Mouse (Mus musculus) limb, embryonic 10.5 days (tissue): Measurements from ENCODE around the gene Sap25. TPM values are rescaled to one million over a fixed set of nuclear protein-coding genes. Genes with fewer than 3 reads are reported as not detected.
"Not testable (repeated sequence)": the region's sequence is repeated elsewhere in the genome, so short reads cannot be mapped to it uniquely, and the experiment has no call there.

ENCODE experiments used
- DNase-seq: peaks from one replicate; pipeline ENCODE4 v3.0.0-alpha.2; 2017; ENCODE audit warnings: low spot score
- H3K27ac ChIP-seq: fragments of 300-500 bp; sonication (generic); 2 replicates; pipeline ENCODE4 v1.5.1; 2016; ENCODE audit warnings: mild to moderate bottlenecking
- H3K27me3 ChIP-seq: fragments of 300-500 bp; sonication (generic); 2 replicates; pipeline ENCODE4 v1.6.1; 2016; ENCODE audit warnings: low read depth, mild to moderate bottlenecking; ENCODE audit not compliant: poor library complexity, severe bottlenecking
- H3K36me3 ChIP-seq: fragments of 300-500 bp; sonication (generic); 2 replicates; pipeline ENCODE4 v1.6.1; 2016; ENCODE audit warnings: mild to moderate bottlenecking, moderate library complexity
- H3K4me1 ChIP-seq: fragments of 300-500 bp; sonication (generic); 2 replicates; pipeline ENCODE4 v1.6.1; 2016
- H3K4me3 ChIP-seq: fragments of 300-500 bp; sonication (generic); 2 replicates; pipeline ENCODE4 v1.5.1; 2016; ENCODE audit warnings: mild to moderate bottlenecking, moderate library complexity
- H3K9me3 ChIP-seq: fragments of 300-500 bp; sonication (generic); replicated peaks from 2 replicates; pipeline ENCODE4 v1.6.1; 2016; ENCODE audit warnings: mild to moderate bottlenecking
- WGBS: fragments of 180-500 bp; shearing (Covaris S2); methylation state at CpG from one replicate; pipeline ENCODE4 v1.1.7; 2016; 5-methylcytosine and 5-hydroxymethylcytosine counted together
- polyA plus RNA-seq: library from polyadenylated mRNA; unstranded; fragments of >200 nt; fragmentation: Nextera tagmentation; extraction: Ambion mirVana; gene quantifications from 2 replicates; pipeline ENCODE4 v1.2.1, GENCODE M21; 2016

The Sap25 gene
- polyA plus RNA-seq, 1 experiment from 2014 or later: 9.7 TPM

GRCm38 (mm10) chr5:137610056-137610455, 31.1 kb upstream of the Sap25 start:
- Histone ChIP-seq H3K4me3 (peak overlapping the region; percentile 55), H3K4me1 (peaks cover 69% of the 10 kb centered on the region), H3K36me3 (peaks cover 37% of the 10 kb centered on the region), H3K27me3 (no peaks in the 10 kb centered on the region), H3K9me3 (no peaks in the 10 kb centered on the region), H3K27ac (peak overlapping the region; percentile 96)
- WGBS: 37% methylated on average over 4 of the region's 4 CpGs
- no peak for DNase-seq

GRCm38 (mm10) chr5:137610548-137611244, 30.4 kb upstream of the Sap25 start:
- Histone ChIP-seq H3K4me1 (peaks cover 69% of the 10 kb centered on the region), H3K27ac (peak overlapping the region; percentile 96), H3K36me3 (peaks cover 31% of the 10 kb centered on the region), H3K4me3 (peak overlapping the region; percentile 55), H3K9me3 (no peaks in the 10 kb centered on the region), H3K27me3 (no peaks in the 10 kb centered on the region)
- WGBS: 2% methylated on average over 12 of the region's 12 CpGs
- DNase-seq: peak; percentile 96

GRCm38 (mm10) chr5:137611245-137611602, 29.9 kb upstream of the Sap25 start:
- DNase-seq: peak; percentile 94
- H3K4me3 ChIP-seq: peak overlapping the region; percentile 55
- H3K27me3 ChIP-seq: no peaks in the 10 kb centered on the region
- peaks cover 26% of the 10 kb centered on the region for H3K36me3 ChIP-seq
- no peaks in the 10 kb centered on the region for H3K9me3 ChIP-seq
- 3% methylated on average over 6 of the region's 6 CpGs for WGBS
- H3K4me1 ChIP-seq: peaks cover 69% of the 10 kb centered on the region
- peak overlapping the region; percentile 96 for H3K27ac ChIP-seq

GRCm38 (mm10) chr5:137613076-137613475, 28.1 kb upstream of the Sap25 start:
- peaks cover 61% of the 10 kb centered on the region for H3K4me1 ChIP-seq
- DNase-seq: no peak
- no peaks in the 10 kb centered on the region for H3K9me3 ChIP-seq
- WGBS: 77% methylated on average over 5 of the region's 5 CpGs
- H3K27me3 ChIP-seq: no peaks in the 10 kb centered on the region
- H3K27ac ChIP-seq: peak overlapping the region; percentile 96
- no peak overlapping the region for H3K4me3 ChIP-seq
- H3K36me3 ChIP-seq: peaks cover 7% of the 10 kb centered on the region

- DNase-seq: peak; percentile 33
- H3K4me3 ChIP-seq: 0 out of 2 replicates have a peak within 1 kb of the TSS, but pooled peaks have one; percentile 2
- no peaks in the 10 kb centered on the region for H3K27me3 ChIP-seq
- peak within 1 kb of the TSS; percentile 96 for H3K27ac ChIP-seq
- H3K9me3 ChIP-seq: no peaks in the 10 kb centered on the region
- H3K4me1 ChIP-seq: peaks cover 57% of the 10 kb centered on the region
- H3K36me3 ChIP-seq: peaks cover 3% of the 10 kb centered on the region
- 49% methylated on average over 11 of the region's 11 CpGs for WGBS
Measured at GRCm38 (mm10) chr5:137613550-137613949, 27.6 kb upstream of the Sap25 start, which contains the start of gene Pcolce. Gene Pcolce, minus strand, starts transcription at chr5:137613784.

GRCm38 (mm10) chr5:137614921-137615320, 26.2 kb upstream of the Sap25 start:
- not testable (repeated sequence) for H3K27ac ChIP-seq, H3K27me3 ChIP-seq, H3K4me3 ChIP-seq, H3K9me3 ChIP-seq, DNase-seq, H3K36me3 ChIP-seq
- WGBS: 92% methylated on average over 2 of the region's 2 CpGs
- peaks cover 43% of the 10 kb centered on the region for H3K4me1 ChIP-seq

GRCm38 (mm10) chr5:137615347-137615746, 25.8 kb upstream of the Sap25 start:
- peaks cover 39% of the 10 kb centered on the region for H3K4me1 ChIP-seq
- 89% methylated on average over 7 of the region's 7 CpGs for WGBS
- no peak overlapping the region for H3K27ac ChIP-seq
- no peaks in the 10 kb centered on the region for H3K27me3 ChIP-seq
- H3K4me3 ChIP-seq: no peak overlapping the region
- no peaks in the 10 kb centered on the region for H3K36me3 ChIP-seq
- H3K9me3 ChIP-seq: no peaks in the 10 kb centered on the region
- DNase-seq: no peak

- no peaks in the 10 kb centered on the region for H3K36me3 ChIP-seq
- H3K27ac ChIP-seq: peak overlapping the region; percentile 74; the same call in 1 of the 2 replicates
- peaks cover 35% of the 10 kb centered on the region for H3K4me1 ChIP-seq
- WGBS: 88% methylated on average over 11 of the region's 11 CpGs
- DNase-seq: no peak
- no peaks in the 10 kb centered on the region for H3K9me3 ChIP-seq
- no peaks in the 10 kb centered on the region for H3K27me3 ChIP-seq
- H3K4me3 ChIP-seq: no peak overlapping the region
Measured at GRCm38 (mm10) chr5:137623937-137624530, 17.1 kb upstream of the Sap25 start.

GRCm38 (mm10) chr5:137627991-137628390, 13.1 kb upstream of the Sap25 start:
- Histone ChIP-seq H3K4me3 (peak overlapping the region; percentile 86), H3K27me3 (no peaks in the 10 kb centered on the region), H3K27ac (peak overlapping the region; percentile 94), H3K9me3 (no peaks in the 10 kb centered on the region), H3K4me1 (peaks cover 66% of the 10 kb centered on the region), H3K36me3 (peaks cover 16% of the 10 kb centered on the region)
- 6% methylated on average over 9 of the region's 9 CpGs for WGBS
- DNase-seq: no peak

- Histone ChIP-seq H3K9me3 (no peaks in the 10 kb centered on the region), H3K27ac (peak within 1 kb of the TSS; percentile 94), H3K4me3 (peak within 1 kb of the TSS; percentile 86), H3K36me3 (peaks cover 23% of the 10 kb centered on the region), H3K4me1 (peaks cover 66% of the 10 kb centered on the region), H3K27me3 (no peaks in the 10 kb centered on the region)
- DNase-seq: peak; percentile 96
- WGBS: under 1% methylated on average over 46 of the region's 46 CpGs
Measured at GRCm38 (mm10) chr5:137628498-137629305, 12.4 kb upstream of the Sap25 start, which contains the start of the genes Fbxo24, Lrch4 and Gm20605. Gene Fbxo24, minus strand, starts transcription at chr5:137629002. Gene Lrch4, plus strand, starts transcription at chr5:137629121. Gene Gm20605, plus strand, starts transcription at chr5:137629175.

GRCm38 (mm10) chr5:137629306-137629721, 11.8 kb upstream of the Sap25 start:
- peaks cover 29% of the 10 kb centered on the region for H3K36me3 ChIP-seq
- no peaks in the 10 kb centered on the region for H3K9me3 ChIP-seq
- DNase-seq: no peak
- no peaks in the 10 kb centered on the region for H3K27me3 ChIP-seq
- H3K4me3 ChIP-seq: peak overlapping the region; percentile 86
- H3K4me1 ChIP-seq: peaks cover 62% of the 10 kb centered on the region
- H3K27ac ChIP-seq: peak overlapping the region; percentile 94
- WGBS: under 1% methylated on average over 23 of the region's 23 CpGs

- 28% methylated on average over 6 of the region's 6 CpGs for WGBS
- no peak for DNase-seq
- Histone ChIP-seq H3K27me3 (no peaks in the 10 kb centered on the region), H3K27ac (peak overlapping the region; percentile 94), H3K36me3 (peaks cover 36% of the 10 kb centered on the region), H3K4me3 (peak overlapping the region; percentile 86), H3K4me1 (peaks cover 55% of the 10 kb centered on the region), H3K9me3 (no peaks in the 10 kb centered on the region)
Measured at GRCm38 (mm10) chr5:137629906-137630545, 11.1 kb upstream of the Sap25 start.
